In the genomic region with DNA sequence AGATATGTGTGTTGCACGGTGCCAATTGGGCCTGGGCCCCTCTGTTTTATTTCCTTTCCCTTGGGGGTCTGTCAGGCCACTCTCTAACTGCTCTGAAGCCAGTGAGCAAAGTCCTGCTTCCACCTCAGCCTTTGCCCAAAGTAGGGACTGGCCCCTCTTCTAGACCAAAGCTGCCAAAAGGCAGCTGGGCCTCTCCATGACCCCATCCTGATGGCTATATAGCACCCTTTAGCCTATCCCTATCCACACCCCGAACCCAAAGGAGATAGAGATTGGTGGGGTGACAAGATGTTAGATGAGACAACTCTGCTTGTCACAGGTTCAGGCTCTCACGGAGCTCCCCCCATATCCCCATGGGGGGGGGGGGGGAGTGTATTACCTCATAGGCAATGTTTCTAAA, we compare ENCODE assay signal across 23 mouse cellular contexts. TPM values are rescaled to one million over a fixed set of nuclear protein-coding genes. Genes with fewer than 3 reads are reported as not detected.
DNase-seq lines count a peak whose midpoint lies in the region; ATAC-seq lines count a peak whose summit lies in the region.
"Had no signal": no experiment of that assay in that cellular context is flagged by ENCODE, and none has a peak within 500 bp of the region (broad histone marks: within the 10 kb centered on the region; RNA-seq: fewer than 3 reads in every experiment).

No protein-coding gene starts in this region.

- no peaks in the 10 kb centered on the region for H3K27me3 ChIP-seq in embryonic facial prominence, embryonic 11.5 days (ENCODE audit: control insufficient read depth, insufficient read depth, low read length)
- H3K27me3 ChIP-seq in embryonic facial prominence, embryonic 10.5 days (replicated peaks; ENCODE audit: low read depth, poor library complexity, severe bottlenecking), result no peaks in the 10 kb centered on the region
- H3K27me3 ChIP-seq in limb, embryonic 12.5 days, result no peaks in the 10 kb centered on the region
- H3K27me3 ChIP-seq in limb, embryonic 10.5 days (ENCODE audit: low read depth, poor library complexity, severe bottlenecking), result no peaks in the 10 kb centered on the region
- H3K27me3 ChIP-seq in embryonic facial prominence, embryonic 15.5 days, result no peaks in the 10 kb centered on the region
- H3K27me3 ChIP-seq: neural tube, embryonic 15.5 days; Patski; stomach, embryonic 15.5 days had no signal

- no peak for DNase-seq in embryonic facial prominence, embryonic 11.5 days (ENCODE audit: low spot score)
- no peak for DNase-seq in embryonic facial prominence, embryonic 10.5 days (ENCODE audit: low spot score)
- no peak for DNase-seq in limb, embryonic 10.5 days (ENCODE audit: low spot score)
- peak; percentile 34 for DNase-seq in CD4-positive helper T cell, adult 2 months (ENCODE audit: low read depth, low spot score)
- DNase-seq in lung, postnatal 36 days, result no peak
- DNase-seq: adrenal gland, postnatal 10 days; cerebellum, postnatal 25 days; gastrocnemius, postnatal 25 days; kidney, adult 2 months; kidney, postnatal 14 days; right cerebral cortex, postnatal 14 days had no signal

- no peaks in the 10 kb centered on the region for H3K9me3 ChIP-seq in embryonic facial prominence, embryonic 11.5 days (replicated peaks; ENCODE audit: control insufficient read depth, low read length)
- H3K9me3 ChIP-seq in embryonic facial prominence, embryonic 10.5 days, result no peaks in the 10 kb centered on the region
- no peaks in the 10 kb centered on the region for H3K9me3 ChIP-seq in limb, embryonic 12.5 days
- no peaks in the 10 kb centered on the region for H3K9me3 ChIP-seq in limb, embryonic 10.5 days (replicated peaks)
- no peaks in the 10 kb centered on the region for H3K9me3 ChIP-seq in embryonic facial prominence, embryonic 15.5 days (replicated peaks)
- H3K9me3 ChIP-seq: liver, embryonic 15.5 days; neural tube, embryonic 15.5 days; stomach, embryonic 15.5 days had no signal

- no peak overlapping the region for H3K4me3 ChIP-seq in embryonic facial prominence, embryonic 11.5 days (ENCODE audit: low read depth, low read length)
- H3K4me3 ChIP-seq in embryonic facial prominence, embryonic 10.5 days, result no peak overlapping the region
- no peak overlapping the region for H3K4me3 ChIP-seq in limb, embryonic 12.5 days (replicated peaks)
- no peak overlapping the region for H3K4me3 ChIP-seq in limb, embryonic 10.5 days
- no peak overlapping the region for H3K4me3 ChIP-seq in embryonic facial prominence, embryonic 15.5 days (replicated peaks)
- H3K4me3 ChIP-seq: liver, embryonic 15.5 days; neural tube, embryonic 15.5 days; stomach, embryonic 15.5 days had no signal

- peaks cover 18% of the 10 kb centered on the region for H3K36me3 ChIP-seq in embryonic facial prominence, embryonic 11.5 days (replicated peaks; ENCODE audit: control insufficient read depth, insufficient read depth, low read depth, low read length)
- peaks cover 85% of the 10 kb centered on the region for H3K36me3 ChIP-seq in embryonic facial prominence, embryonic 10.5 days (replicated peaks)
- H3K36me3 ChIP-seq in limb, embryonic 12.5 days, result peaks cover 81% of the 10 kb centered on the region
- peaks cover 86% of the 10 kb centered on the region for H3K36me3 ChIP-seq in limb, embryonic 10.5 days
- H3K36me3 ChIP-seq in embryonic facial prominence, embryonic 15.5 days, result peaks cover 72% of the 10 kb centered on the region

- 60% methylated on average over 3 of the region's 3 CpGs for WGBS in embryonic facial prominence, embryonic 11.5 days
- 72% methylated on average over 3 of the region's 3 CpGs for WGBS in embryonic facial prominence, embryonic 10.5 days
- 43% methylated on average over 3 of the region's 3 CpGs for WGBS in limb, embryonic 12.5 days
- WGBS in limb, embryonic 10.5 days, result 48% methylated on average over 3 of the region's 3 CpGs
- WGBS in embryonic facial prominence, embryonic 15.5 days, result 41% methylated on average over 3 of the region's 3 CpGs

- H3K27ac ChIP-seq in embryonic facial prominence, embryonic 11.5 days (replicated peaks; ENCODE audit: low read depth, low read length), result 0 out of 2 replicates have a peak overlapping the region, but pooled peaks have one; percentile 28
- no peak overlapping the region for H3K27ac ChIP-seq in embryonic facial prominence, embryonic 10.5 days (replicated peaks)
- H3K27ac ChIP-seq in limb, embryonic 12.5 days, result peak overlapping the region; percentile 56
- H3K27ac ChIP-seq in limb, embryonic 10.5 days, result no peak overlapping the region
- peak overlapping the region; percentile 58; the same call in 1 of the 2 replicates for H3K27ac ChIP-seq in embryonic facial prominence, embryonic 15.5 days (replicated peaks)
- H3K27ac ChIP-seq: neural tube, embryonic 15.5 days; stomach, embryonic 15.5 days had no signal

- no peak overlapping the region for H3K9ac ChIP-seq in embryonic facial prominence, embryonic 11.5 days (replicated peaks; ENCODE audit: low read length)
- H3K9ac ChIP-seq in limb, embryonic 12.5 days (replicated peaks), result no peak overlapping the region
- H3K9ac ChIP-seq in embryonic facial prominence, embryonic 15.5 days, result no peak overlapping the region
- H3K9ac ChIP-seq: liver, embryonic 15.5 days; neural tube, embryonic 15.5 days; stomach, embryonic 15.5 days had no signal

- no peak for ATAC-seq in embryonic facial prominence, embryonic 11.5 days (replicated peaks; ENCODE audit: insufficient number of reproducible peaks, low FRiP score, low TSS enrichment, low read depth)
- ATAC-seq in limb, embryonic 12.5 days (ENCODE audit: insufficient number of reproducible peaks, insufficient read depth, low FRiP score, low TSS enrichment, low read depth), result no peak
- ATAC-seq in embryonic facial prominence, embryonic 15.5 days (ENCODE audit: insufficient number of reproducible peaks, low FRiP score, low TSS enrichment, low read depth), result no peak
- ATAC-seq: forebrain, embryonic 16.5 days; inflammation-experienced regulatory T-cells, adult 6 months; Patski had no signal

- no peak overlapping the region for H3K4me2 ChIP-seq in embryonic facial prominence, embryonic 11.5 days (ENCODE audit: low read depth, low read length)
- H3K4me2 ChIP-seq in limb, embryonic 12.5 days, result no peak overlapping the region
- no peak overlapping the region for H3K4me2 ChIP-seq in embryonic facial prominence, embryonic 15.5 days (replicated peaks)
- H3K4me2 ChIP-seq: liver, embryonic 15.5 days; neural tube, embryonic 15.5 days; stomach, embryonic 15.5 days had no signal

- H3K4me1 ChIP-seq in embryonic facial prominence, embryonic 11.5 days (ENCODE audit: control insufficient read depth, insufficient read depth, low read length), result peaks cover 11% of the 10 kb centered on the region
- peaks cover 42% of the 10 kb centered on the region for H3K4me1 ChIP-seq in embryonic facial prominence, embryonic 10.5 days
- peaks cover 31% of the 10 kb centered on the region for H3K4me1 ChIP-seq in limb, embryonic 12.5 days (replicated peaks)
- H3K4me1 ChIP-seq in limb, embryonic 10.5 days, result peaks cover 41% of the 10 kb centered on the region
- H3K4me1 ChIP-seq in embryonic facial prominence, embryonic 15.5 days, result peaks cover 35% of the 10 kb centered on the region

RNA-seq across cellular contexts. Expression of a gene that starts 4.9 kb away (rescaled TPM):
- polyA plus RNA-seq in embryonic facial prominence, embryonic 11.5 days (2014; fragmentation: Nextera tagmentation; extraction: Ambion mirVana), result 0.92 TPM in 1 of 2 replicates, not detected in the other
- 1.5 TPM in 1 of 2 replicates, not detected in the other for polyA plus RNA-seq in embryonic facial prominence, embryonic 10.5 days (2016; fragmentation: Nextera tagmentation; extraction: Ambion mirVana)
- not detected in 2 replicates for polyA plus RNA-seq in limb, embryonic 12.5 days (2016; fragmentation: Nextera tagmentation; extraction: Ambion mirVana)
- polyA plus RNA-seq in limb, embryonic 10.5 days (2016; fragmentation: Nextera tagmentation; extraction: Ambion mirVana), result 1.0 TPM in 1 of 2 replicates, not detected in the other
- 0.71 TPM in 1 of 2 replicates, not detected in the other for polyA plus RNA-seq in embryonic facial prominence, embryonic 15.5 days (2015; fragmentation: Nextera tagmentation; extraction: Ambion mirVana)
- polyA plus RNA-seq: heart, embryonic 16.5 days; hindbrain, embryonic 11.5 days; inflammation-experienced regulatory T-cells, adult 6 months; kidney, adult 2 months; liver, embryonic 15.5 days; lung, embryonic 16.5 days; neural tube, embryonic 15.5 days; Patski; stomach, embryonic 15.5 days; urinary bladder, adult 2 months had no signal

RNA-seq across cellular contexts. Expression of a gene that starts 4.9 kb away (rescaled TPM):
- 431 and 442 TPM in 2 replicates for polyA plus RNA-seq in embryonic facial prominence, embryonic 11.5 days (2014; fragmentation: Nextera tagmentation; extraction: Ambion mirVana)
- polyA plus RNA-seq in embryonic facial prominence, embryonic 10.5 days (2016; fragmentation: Nextera tagmentation; extraction: Ambion mirVana), result 445 and 476 TPM in 2 replicates
- polyA plus RNA-seq in limb, embryonic 12.5 days (2016; fragmentation: Nextera tagmentation; extraction: Ambion mirVana), result 508 and 509 TPM in 2 replicates
- polyA plus RNA-seq in limb, embryonic 10.5 days (2016; fragmentation: Nextera tagmentation; extraction: Ambion mirVana), result 603 and 638 TPM in 2 replicates
- 250 and 257 TPM in 2 replicates for polyA plus RNA-seq in embryonic facial prominence, embryonic 15.5 days (2015; fragmentation: Nextera tagmentation; extraction: Ambion mirVana)

RNA-seq across cellular contexts. Expression of a gene that starts 46.2 kb away (rescaled TPM):
- polyA plus RNA-seq in embryonic facial prominence, embryonic 11.5 days (2014; fragmentation: Nextera tagmentation; extraction: Ambion mirVana), result 33.4 and 35.8 TPM in 2 replicates
- 40.0 and 40.4 TPM in 2 replicates for polyA plus RNA-seq in embryonic facial prominence, embryonic 10.5 days (2016; fragmentation: Nextera tagmentation; extraction: Ambion mirVana)
- 31.1 and 33.2 TPM in 2 replicates for polyA plus RNA-seq in limb, embryonic 12.5 days (2016; fragmentation: Nextera tagmentation; extraction: Ambion mirVana)
- 37.8 and 45.3 TPM in 2 replicates for polyA plus RNA-seq in limb, embryonic 10.5 days (2016; fragmentation: Nextera tagmentation; extraction: Ambion mirVana)
- polyA plus RNA-seq in embryonic facial prominence, embryonic 15.5 days (2015; fragmentation: Nextera tagmentation; extraction: Ambion mirVana), result 28.4 and 29.3 TPM in 2 replicates

Comparison
In these comparisons a context has a peak if more than half of its experiments do, and no peak if none do; other contexts are left out.
1. H3K27ac ChIP-seq: peak in embryonic facial prominence, embryonic 11.5 days (single experiment), limb, embryonic 12.5 days (single experiment) and embryonic facial prominence, embryonic 15.5 days (single experiment); none in embryonic facial prominence, embryonic 10.5 days (single experiment) and limb, embryonic 10.5 days (single experiment).